Mouse (Mus musculus) intestine, postnatal 0 days (tissue): ENCODE measurements around the gene Rapgef3. TPM values are rescaled to one million over a fixed set of nuclear protein-coding genes. Genes with fewer than 3 reads are reported as not detected.

ENCODE experiments used
- ATAC-seq: fragments of 200-750 bp; cut with Nextera tagmentation; 2 replicates; pipeline ENCODE4 v1.8.0; 2017; ENCODE audit warnings: mild to moderate bottlenecking, moderate TSS enrichment, moderate library complexity
- H3K27ac ChIP-seq: fragments of 300-500 bp; sonication (generic); 2 replicates; pipeline ENCODE4 v1.5.1; 2014; ENCODE audit warnings: mild to moderate bottlenecking, low read depth, low read length, moderate library complexity
- H3K27me3 ChIP-seq: fragments of 300-500 bp; sonication (generic); replicated peaks from 2 replicates; pipeline ENCODE4 v1.6.1; 2014; ENCODE audit warnings: low read length, mixed read lengths; ENCODE audit not compliant: control insufficient read depth, insufficient read depth
- H3K36me3 ChIP-seq: fragments of 300-500 bp; sonication (generic); 2 replicates; pipeline ENCODE4 v1.6.1; 2014; ENCODE audit warnings: mild to moderate bottlenecking, moderate library complexity; ENCODE audit not compliant: control insufficient read depth, insufficient read depth
- H3K4me1 ChIP-seq: fragments of 300-500 bp; sonication (generic); replicated peaks from 2 replicates; pipeline ENCODE4 v1.6.1; 2014; ENCODE audit warnings: antibody characterized with exemption, low read length, mixed read lengths; ENCODE audit not compliant: control insufficient read depth, insufficient read depth
- H3K4me2 ChIP-seq: fragments of 300-500 bp; sonication (generic); replicated peaks from 2 replicates; pipeline ENCODE4 v1.6.1; 2014; ENCODE audit warnings: low read depth, mild to moderate bottlenecking, moderate library complexity
- H3K4me3 ChIP-seq: fragments of 300-500 bp; sonication (generic); 2 replicates; pipeline ENCODE4 v1.5.1; 2014; ENCODE audit warnings: low read depth, low read length
- H3K9ac ChIP-seq: fragments of 300-500 bp; sonication (generic); 2 replicates; pipeline ENCODE4 v1.6.1; 2014; ENCODE audit warnings: mild to moderate bottlenecking, low read depth, low read length
- H3K9me3 ChIP-seq: fragments of 300-500 bp; sonication (generic); 2 replicates; pipeline ENCODE4 v1.6.1; 2016; ENCODE audit warnings: mixed run types; ENCODE audit not compliant: control insufficient read depth
- CTCF ChIP-seq: sonication (generic); IDR thresholded peaks from 2 replicates; pipeline ENCODE4 v1.5.1; 2016; ENCODE audit warnings: low read depth, mild to moderate bottlenecking, control low read depth, antibody characterized with exemption, moderate library complexity
- WGBS: fragments of 180-500 bp; shearing (Covaris S2); extraction: QIAGEN DNeasy Blood & Tissue Kit; methylation state at CpG from one replicate; pipeline ENCODE4 v1.1.7; 2014; 5-methylcytosine and 5-hydroxymethylcytosine counted together
- polyA plus RNA-seq: library from polyadenylated mRNA; unstranded; fragments of >200 nt; fragmentation: Nextera tagmentation; extraction: Ambion mirVana; gene quantifications from 2 replicates; pipeline ENCODE4 v1.2.1, GENCODE M21; 2015

The Rapgef3 gene
- polyA plus RNA-seq, 1 experiment from 2014 or later: 2.7 TPM

GRCm38 (mm10) chr15:97770280-97770679 lies 2.5 kb upstream of the Rapgef3 start:
- no peak for ATAC-seq

GRCm38 (mm10) chr15:97768192-97768591 lies 420 bp upstream of the Rapgef3 start:
- Histone ChIP-seq H3K4me2 (peak overlapping the region; percentile 70), H3K9ac (peak overlapping the region; percentile 35), H3K9me3 (no peaks in the 10 kb centered on the region), H3K27ac (peak overlapping the region; percentile 54; the same call in 1 of the 2 replicates), H3K36me3 (no peaks in the 10 kb centered on the region), H3K4me3 (peak overlapping the region; percentile 46), H3K4me1 (no peaks in the 10 kb centered on the region; the same call in 1 of the 2 replicates), H3K27me3 (peaks cover 32% of the 10 kb centered on the region)
- peak; percentile 42 for ATAC-seq
- peak; percentile 54 for TF ChIP-seq CTCF
- WGBS: 2% methylated on average over 18 of the region's 18 CpGs

More at GRCm38 (mm10) chr15:97770280-97770679, 2.5 kb upstream of the Rapgef3 start:
- no peaks in the 10 kb centered on the region for H3K9me3 ChIP-seq
- no peaks in the 10 kb centered on the region; the same call in 1 of the 2 replicates for H3K4me1 ChIP-seq
- no peak overlapping the region for H3K27ac ChIP-seq
- H3K9ac ChIP-seq: no peak overlapping the region
- no peaks in the 10 kb centered on the region for H3K36me3 ChIP-seq
- peaks cover 28% of the 10 kb centered on the region for H3K27me3 ChIP-seq
- no peak overlapping the region for H3K4me2 ChIP-seq
- TF ChIP-seq CTCF: no peak
- H3K4me3 ChIP-seq: no peak overlapping the region
- WGBS: 72% methylated on average over 8 of the region's 8 CpGs

- no peak for TF ChIP-seq CTCF
- no peak for ATAC-seq
These were observed 1.0 kb downstream of the Rapgef3 start for GRCm38 (mm10) chr15:97766594-97767279.

DNA sequence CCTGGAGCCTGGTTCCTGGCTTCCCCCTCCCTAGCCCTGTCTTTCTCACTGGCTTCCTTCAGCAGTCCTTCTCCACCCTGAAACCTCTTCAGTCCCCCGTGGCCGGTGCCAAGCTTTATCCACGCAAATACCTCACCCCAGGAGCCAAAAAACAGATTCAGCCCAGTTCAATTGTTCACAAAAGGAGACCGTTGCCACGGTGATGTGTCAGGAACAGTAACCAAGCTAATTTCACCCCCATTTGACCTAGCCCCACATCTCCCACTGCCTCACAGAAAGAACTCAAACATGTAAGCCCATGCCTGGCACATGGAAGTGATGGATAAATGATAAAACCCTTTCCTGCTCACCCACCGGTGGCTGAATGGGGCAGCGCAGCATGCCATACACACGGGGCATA lies 1.6 kb downstream of the Rapgef3 start:
- WGBS: 31% methylated on average over 8 of the region's 8 CpGs
- no peak for ATAC-seq
- Histone ChIP-seq H3K9ac (peak overlapping the region; percentile 35; the same call in 1 of the 2 replicates), H3K4me3 (peak overlapping the region; percentile 46), H3K36me3 (no peaks in the 10 kb centered on the region), H3K27me3 (peaks cover 32% of the 10 kb centered on the region), H3K4me1 (no peaks in the 10 kb centered on the region; the same call in 1 of the 2 replicates), H3K4me2 (peak overlapping the region; percentile 70), H3K27ac (no peak overlapping the region; the same call in 1 of the 2 replicates), H3K9me3 (no peaks in the 10 kb centered on the region)
- TF ChIP-seq CTCF: no peak

More at GRCm38 (mm10) chr15:97766594-97767279, 1.0 kb downstream of the Rapgef3 start:
- peak overlapping the region; percentile 35 for H3K9ac ChIP-seq
- no peaks in the 10 kb centered on the region for H3K9me3 ChIP-seq
- H3K4me2 ChIP-seq: peak overlapping the region; percentile 70
- peaks cover 32% of the 10 kb centered on the region for H3K27me3 ChIP-seq
- 20% methylated on average over 23 of the region's 23 CpGs for WGBS
- peak overlapping the region; percentile 46 for H3K4me3 ChIP-seq
- H3K36me3 ChIP-seq: no peaks in the 10 kb centered on the region
- H3K4me1 ChIP-seq: no peaks in the 10 kb centered on the region; the same call in 1 of the 2 replicates
- H3K27ac ChIP-seq: no peak overlapping the region; the same call in 1 of the 2 replicates

DNA sequence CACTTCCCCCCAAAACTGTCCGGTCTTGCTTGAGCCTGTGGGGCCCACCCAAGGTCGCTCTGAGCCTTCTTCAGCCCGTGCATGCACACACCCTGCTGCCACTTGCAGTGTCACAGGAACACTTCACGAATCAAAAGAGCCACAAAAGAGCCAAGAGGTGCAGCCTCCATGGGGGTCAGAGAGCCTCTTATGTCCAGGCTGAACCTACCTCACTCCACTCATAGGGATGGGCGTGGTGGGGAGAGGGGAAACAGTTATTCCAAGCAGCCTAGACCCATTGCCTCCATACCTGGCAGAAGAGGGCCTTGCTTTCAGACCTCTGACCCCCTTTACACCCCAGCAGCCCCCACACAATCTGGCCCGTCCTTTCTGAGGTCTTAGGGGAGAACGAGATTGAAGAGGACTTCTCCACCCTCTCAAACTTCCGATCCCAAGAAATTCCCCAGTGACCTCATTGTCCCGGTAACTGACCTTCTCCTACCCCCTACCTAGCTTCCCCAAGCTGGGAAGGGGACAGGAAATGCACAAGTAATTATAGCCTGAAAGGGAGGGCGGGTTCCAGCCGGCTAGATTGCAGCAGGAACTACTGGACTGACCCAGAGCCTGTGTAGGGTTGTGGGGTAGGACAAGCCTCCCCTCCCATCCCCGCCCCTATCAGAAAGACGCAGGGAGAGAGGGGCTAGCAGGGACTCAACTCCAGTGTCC lies 2.5 kb downstream of the Rapgef3 start:
- peaks cover 32% of the 10 kb centered on the region for H3K27me3 ChIP-seq
- no peak for ATAC-seq
- WGBS: 52% methylated on average over 13 of the region's 13 CpGs

DNA sequence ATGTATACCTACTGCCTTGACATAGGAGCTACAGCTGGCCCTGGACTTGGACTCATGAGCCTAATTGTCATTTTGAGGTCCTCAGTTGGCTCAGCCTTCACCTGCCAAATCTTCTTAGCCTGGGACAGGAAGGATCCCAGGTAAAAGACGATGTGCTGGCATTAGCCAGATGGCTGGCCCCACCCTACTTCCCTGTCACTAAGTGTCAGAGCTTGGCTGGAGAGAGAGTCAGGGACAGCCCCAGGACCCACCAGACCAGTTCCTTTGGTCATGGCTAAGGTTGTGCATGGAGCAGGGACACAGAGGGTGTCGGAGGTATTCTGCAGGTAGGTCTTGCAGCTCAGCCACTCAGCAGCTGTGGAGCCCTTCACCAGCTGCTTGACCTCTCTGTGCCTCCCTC lies 3.2 kb downstream of the Rapgef3 start:
- WGBS: 40% methylated on average over 2 of the region's 2 CpGs
- Histone ChIP-seq H3K27ac (no peak overlapping the region), H3K9me3 (no peaks in the 10 kb centered on the region), H3K4me2 (no peak overlapping the region), H3K36me3 (no peaks in the 10 kb centered on the region), H3K4me1 (no peaks in the 10 kb centered on the region; the same call in 1 of the 2 replicates), H3K9ac (no peak overlapping the region), H3K27me3 (peaks cover 31% of the 10 kb centered on the region), H3K4me3 (no peak overlapping the region)
- no peak for TF ChIP-seq CTCF
- ATAC-seq: no peak

More for the DNA sequence above, 2.5 kb downstream of the Rapgef3 start:
- H3K27ac ChIP-seq: no peak overlapping the region
- peak overlapping the region; percentile 12; the same call in 1 of the 2 replicates for H3K4me3 ChIP-seq
- H3K9me3 ChIP-seq: no peaks in the 10 kb centered on the region
- H3K9ac ChIP-seq: no peak overlapping the region
- H3K4me1 ChIP-seq: no peaks in the 10 kb centered on the region; the same call in 1 of the 2 replicates
- TF ChIP-seq CTCF: no peak
- H3K36me3 ChIP-seq: no peaks in the 10 kb centered on the region
- H3K4me2 ChIP-seq: peak overlapping the region; percentile 18; the same call in 1 of the 2 replicates
